27 mouse cellular contexts compared by ENCODE assay signal in genomic region chr14:60804978-60805377, GRCm38 (mm10). TPM values are rescaled to one million over a fixed set of nuclear protein-coding genes. Genes with fewer than 3 reads are reported as not detected.
DNase-seq lines count a peak whose midpoint lies in the region; ATAC-seq lines count a peak whose summit lies in the region.
"Had no signal": no experiment of that assay in that cellular context is flagged by ENCODE, and none has a peak within 500 bp of the region (broad histone marks: within the 10 kb centered on the region; RNA-seq: fewer than 3 reads in every experiment).

No protein-coding gene starts in this region.

- ATAC-seq in midbrain, embryonic 15.5 days (replicated peaks) = no peak
- ATAC-seq: activated CD4-positive, CD25-positive, alpha-beta regulatory T cell, adult 4 months; forebrain, embryonic 14.5 days; forebrain, postnatal 0 days; intestine, embryonic 15.5 days had no signal

- H3K4me3 ChIP-seq in midbrain, embryonic 10.5 days = no peak overlapping the region
- H3K4me3 ChIP-seq in midbrain, embryonic 15.5 days = no peak overlapping the region
- H3K4me3 ChIP-seq: embryonic facial prominence, embryonic 15.5 days; heart, adult 2 months; heart, embryonic 10.5 days; heart, embryonic 13.5 days; hindbrain, embryonic 15.5 days; intestine, embryonic 15.5 days had no signal

- no peak overlapping the region for H3K9ac ChIP-seq in midbrain, embryonic 15.5 days
- H3K9ac ChIP-seq: embryonic facial prominence, embryonic 15.5 days; forebrain, postnatal 0 days; heart, embryonic 13.5 days; hindbrain, embryonic 15.5 days; intestine, embryonic 15.5 days had no signal

- intact Hi-C loops in heart, postnatal 14 days (cut with DNase I) = no loop called here

- H3K27me3 ChIP-seq in midbrain, embryonic 10.5 days (ENCODE audit: low read depth, poor library complexity, severe bottlenecking) = no peaks in the 10 kb centered on the region
- H3K27me3 ChIP-seq in midbrain, embryonic 15.5 days (replicated peaks) = no peaks in the 10 kb centered on the region
- H3K27me3 ChIP-seq: embryonic facial prominence, embryonic 15.5 days; heart, embryonic 13.5 days; hindbrain, embryonic 15.5 days; intestine, embryonic 15.5 days had no signal

- peak overlapping the region; percentile 17; the same call in 1 of the 2 replicates for H3K27ac ChIP-seq in midbrain, embryonic 10.5 days (replicated peaks)
- H3K27ac ChIP-seq in midbrain, embryonic 15.5 days = no peak overlapping the region
- H3K27ac ChIP-seq: embryonic facial prominence, embryonic 15.5 days; heart, embryonic 10.5 days; heart, embryonic 13.5 days; hindbrain, embryonic 15.5 days; intestine, embryonic 15.5 days had no signal

- H3K4me1 ChIP-seq in midbrain, embryonic 10.5 days = peaks cover 13% of the 10 kb centered on the region
- no peaks in the 10 kb centered on the region for H3K4me1 ChIP-seq in midbrain, embryonic 15.5 days
- H3K4me1 ChIP-seq: hindbrain, embryonic 15.5 days; intestine, embryonic 15.5 days had no signal

- DNase-seq in adrenal gland, postnatal 10 days = peak; percentile 54
- DNase-seq in adrenal gland, postnatal 36 days = no peak
- DNase-seq in heart, adult 11 months = peak; percentile 82
- DNase-seq in heart, postnatal 14 days = no peak
- no peak for DNase-seq in midbrain, embryonic 10.5 days (ENCODE audit: low spot score)
- DNase-seq: adrenal gland, postnatal 25 days; cerebellum, adult 11 months; cerebellum, adult 2 months; cerebellum, postnatal 10 days; cerebellum, postnatal 36 days; embryo, embryonic 11 days; forebrain, postnatal 0 days; gastrocnemius, postnatal 25 days; heart, adult 2 months; kidney, adult 11 months; kidney, adult 8-10 months had no signal

- H3K4me2 ChIP-seq in midbrain, embryonic 15.5 days = no peak overlapping the region
- H3K4me2 ChIP-seq: embryonic facial prominence, embryonic 15.5 days; heart, embryonic 13.5 days; hindbrain, embryonic 15.5 days; intestine, embryonic 15.5 days had no signal

- 95% methylated on average over 9 of the region's 9 CpGs for whole genome bisulfite sequencing in midbrain, embryonic 10.5 days
- WGBS in midbrain, embryonic 15.5 days = 96% methylated on average over 9 of the region's 9 CpGs

- no peaks in the 10 kb centered on the region for H3K9me3 ChIP-seq in midbrain, embryonic 10.5 days (replicated peaks)
- H3K9me3 ChIP-seq in midbrain, embryonic 15.5 days = no peaks in the 10 kb centered on the region
- H3K9me3 ChIP-seq: embryonic facial prominence, embryonic 15.5 days; heart, embryonic 10.5 days; heart, embryonic 13.5 days; hindbrain, embryonic 15.5 days; intestine, embryonic 15.5 days had no signal

- H3K36me3 ChIP-seq in midbrain, embryonic 10.5 days = peaks cover 57% of the 10 kb centered on the region
- H3K36me3 ChIP-seq in midbrain, embryonic 15.5 days (replicated peaks) = peaks cover 15% of the 10 kb centered on the region
- H3K36me3 ChIP-seq: intestine, embryonic 15.5 days had no signal

RNA-seq across cellular contexts. Expression of gene Mipep, which starts 20.6 kb away (rescaled TPM):
- total RNA-seq in adrenal gland, postnatal 10 days (2021) = 10 to 100 TPM; 52.9 to 57.9 TPM
- total RNA-seq in adrenal gland, postnatal 36 days (2021) = 10 to 100 TPM; 37.9 to 43.6 TPM
- total RNA-seq in heart, postnatal 14 days (2021) = 10 to 100 TPM; 51.6 to 52.2 TPM
- polyA plus RNA-seq in midbrain, embryonic 10.5 days (2016; fragmentation: Nextera tagmentation; extraction: Ambion mirVana) = 21.9 and 25.4 TPM in 2 replicates
- 19.5 and 20.5 TPM in 2 replicates for polyA plus RNA-seq in midbrain, embryonic 15.5 days (2015; fragmentation: Nextera tagmentation; extraction: Ambion mirVana)

RNA-seq across cellular contexts. Expression of gene C1qtnf9, which starts 37.0 kb away (rescaled TPM):
- 10 to 100 TPM; 17.0 to 18.9 TPM for total RNA-seq in adrenal gland, postnatal 10 days (2021)
- total RNA-seq in adrenal gland, postnatal 36 days (2021) = 1 to 10 TPM; 5.5 to 5.9 TPM
- 10 to 100 TPM; 42.8 to 43.8 TPM for total RNA-seq in heart, postnatal 14 days (2021)
- 0.06 and 0.09 TPM in 2 replicates for polyA plus RNA-seq in midbrain, embryonic 10.5 days (2016; fragmentation: Nextera tagmentation; extraction: Ambion mirVana)
- polyA plus RNA-seq in midbrain, embryonic 15.5 days (2015; fragmentation: Nextera tagmentation; extraction: Ambion mirVana) = 0.14 and 0.19 TPM in 2 replicates
- total RNA-seq: forebrain, postnatal 0 days; hematopoietic stem cell, adult 5-6 weeks had no signal
- polyA plus RNA-seq: activated CD4-positive, CD25-positive, alpha-beta regulatory T cell, adult 4 months; embryonic facial prominence, embryonic 11.5 days; forebrain, embryonic 11.5 days; forebrain, embryonic 14.5 days; forebrain, postnatal 0 days had no signal

Comparison
In these comparisons a context has a peak if more than half of its experiments do, and no peak if none do; other contexts are left out.
1. DNase-seq: peak in adrenal gland, postnatal 10 days (single experiment) and heart, adult 11 months (single experiment); none in adrenal gland, postnatal 36 days (0 of 2), heart, postnatal 14 days (0 of 2) and midbrain, embryonic 10.5 days (single experiment).